Mouse (Mus musculus): ENCODE results near the gene Pitpnc1. TPM values are rescaled to one million over a fixed set of nuclear protein-coding genes. Genes with fewer than 3 reads are reported as not detected.

The Pitpnc1 gene
- polyA plus RNA-seq, 1 experiment from 2014 or later = 19.6 TPM

DNA sequence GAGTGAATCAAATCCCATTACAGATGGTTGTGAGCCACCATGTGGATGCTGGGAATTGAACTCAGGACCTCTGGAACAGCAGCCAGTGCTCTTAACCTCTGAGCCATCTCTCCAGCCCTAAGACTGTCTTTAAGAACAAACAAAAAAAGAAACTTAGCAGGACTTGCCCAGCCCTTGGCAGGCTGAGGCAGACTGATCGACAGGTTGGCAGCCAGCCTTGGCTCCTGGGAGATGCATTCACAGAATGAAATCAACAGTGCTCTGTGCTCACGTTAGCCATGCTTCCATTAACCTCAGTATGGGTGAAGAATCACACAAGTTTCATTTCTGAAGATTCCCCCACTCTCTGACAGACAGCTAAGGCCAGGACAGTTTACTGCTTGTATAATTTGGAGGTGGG lies 280.1 kb downstream of the Pitpnc1 start:
- 77% methylated on average over 2 of the region's 2 CpGs for WGBS
- H3K27ac ChIP-seq = no peak overlapping the region
- ATAC-seq (replicated peaks; ENCODE audit: low FRiP score, low read depth) = no peak
- H3K9me3 ChIP-seq (replicated peaks; ENCODE audit: low read length) = no peaks in the 10 kb centered on the region
- TF ChIP-seq CTCF (IDR thresholded peaks at IDR 0.05; ENCODE audit: low read depth) = no peak
- H3K4me1 ChIP-seq (replicated peaks; ENCODE audit: insufficient read depth, low read length) = 0 out of 2 replicates have a peak, but pooled peaks cover 2% of the 10 kb centered on the region
- H3K4me3 ChIP-seq (replicated peaks; ENCODE audit: low read depth, low read length) = no peak overlapping the region
- no peak for DNase-seq (ENCODE audit: low spot score)
- no peak overlapping the region for H3K4me2 ChIP-seq (ENCODE audit: low read length)
- no peak overlapping the region for H3K9ac ChIP-seq (ENCODE audit: low read depth, low read length)
- peaks cover 3% of the 10 kb centered on the region; the same call in 1 of the 2 replicates for H3K36me3 ChIP-seq (ENCODE audit: insufficient read depth, low read length)
- H3K27me3 ChIP-seq (ENCODE audit: insufficient read depth, low read length) = no peaks in the 10 kb centered on the region

DNA sequence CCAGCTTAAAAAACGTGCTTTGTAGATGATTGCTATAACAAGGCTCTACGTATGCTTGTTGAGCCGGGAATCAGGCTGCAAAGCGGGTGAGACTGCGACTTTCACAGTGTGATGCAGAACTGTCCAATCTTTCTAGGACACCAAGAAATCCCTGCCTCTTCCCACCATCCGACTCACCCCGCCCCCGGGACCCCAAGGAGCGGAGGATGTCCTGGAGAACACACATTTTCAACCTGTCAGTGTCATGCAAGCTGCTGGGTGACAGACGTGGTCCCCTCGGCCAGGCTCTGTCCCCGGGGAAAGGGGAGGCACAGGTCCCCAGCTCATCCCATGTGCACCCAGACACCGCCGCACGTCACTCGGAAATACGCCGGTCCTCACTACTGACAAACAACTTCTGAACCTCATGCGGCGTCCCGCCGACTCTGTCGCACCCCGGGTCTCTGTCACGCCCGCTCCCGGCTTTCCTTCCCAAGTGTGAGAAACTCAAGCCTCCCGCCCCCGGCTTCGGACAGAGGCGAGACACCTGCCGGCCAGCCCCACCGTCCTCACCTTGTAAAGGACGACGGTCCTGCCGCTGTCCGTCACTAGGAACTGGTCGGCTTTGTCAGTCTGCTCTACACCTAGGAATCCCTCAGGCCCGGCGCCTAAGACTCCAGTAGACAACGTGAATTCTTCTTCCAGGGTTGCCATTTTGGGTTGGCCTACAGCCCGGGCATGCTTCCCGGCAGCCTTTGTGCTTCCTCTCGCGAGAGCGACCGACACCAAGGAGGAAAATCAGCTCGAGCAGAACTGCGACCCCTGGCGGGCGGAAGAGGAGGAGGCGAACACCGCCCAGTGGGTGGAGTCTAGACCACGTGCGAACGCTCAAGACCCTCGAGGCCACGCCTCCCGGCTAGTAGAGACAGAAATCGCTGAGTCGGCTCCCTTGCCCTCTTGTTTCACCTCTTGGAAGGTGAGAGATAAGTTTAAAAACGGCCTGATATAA lies 281.6 kb downstream of the Pitpnc1 start, which contains the start of gene Nol11:
Gene Nol11 (minus strand): TSS at position 817 of the 988 bp plus-strand sequence.
- peak; percentile 99 for TF ChIP-seq CTCF (IDR thresholded peaks at IDR 0.05; ENCODE audit: low read depth)
- Histone ChIP-seq H3K9me3 (replicated peaks; ENCODE audit: low read length) (no peaks in the 10 kb centered on the region), H3K36me3 (ENCODE audit: insufficient read depth, low read length) (peaks cover 11% of the 10 kb centered on the region; the same call in 1 of the 2 replicates), H3K4me2 (ENCODE audit: low read length) (peak within 1 kb of the TSS; percentile 94), H3K4me1 (replicated peaks; ENCODE audit: insufficient read depth, low read length) (0 out of 2 replicates have a peak, but pooled peaks cover 2% of the 10 kb centered on the region), H3K27ac (peak within 1 kb of the TSS; percentile 81), H3K9ac (ENCODE audit: low read depth, low read length) (peak within 1 kb of the TSS; percentile 91), H3K27me3 (ENCODE audit: insufficient read depth, low read length) (no peaks in the 10 kb centered on the region), H3K4me3 (replicated peaks; ENCODE audit: low read depth, low read length) (peak within 1 kb of the TSS; percentile 94)
- ATAC-seq (replicated peaks; ENCODE audit: low FRiP score, low read depth) = peak; percentile 93
- WGBS = under 1% methylated on average over 62 of the region's 62 CpGs
- DNase-seq (ENCODE audit: low spot score) = peak; percentile 99

DNA sequence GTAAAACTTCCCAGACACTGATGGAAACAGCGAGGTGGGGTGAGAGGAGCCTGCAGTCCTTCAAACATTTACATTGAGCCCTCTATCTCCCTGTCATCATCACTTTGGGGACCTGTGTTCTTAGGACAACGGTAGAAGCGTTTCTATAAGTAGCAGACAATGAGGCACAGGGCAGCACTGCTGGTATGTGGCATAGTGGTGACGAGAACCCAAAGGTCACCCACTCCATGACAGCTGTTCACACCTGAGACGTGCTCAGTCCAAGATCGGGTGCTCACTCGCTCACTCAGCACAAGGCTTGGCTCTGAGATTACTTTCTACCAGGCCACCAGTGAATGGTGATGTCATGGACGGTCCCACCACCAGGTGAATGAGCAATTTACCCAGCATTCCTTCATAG lies 286.7 kb downstream of the Pitpnc1 start:
- H3K4me2 ChIP-seq (ENCODE audit: low read length) = no peak overlapping the region
- no peak overlapping the region for H3K4me3 ChIP-seq (replicated peaks; ENCODE audit: low read depth, low read length)
- H3K9ac ChIP-seq (ENCODE audit: low read depth, low read length) = no peak overlapping the region
- H3K4me1 ChIP-seq (replicated peaks; ENCODE audit: insufficient read depth, low read length) = 0 out of 2 replicates have a peak, but pooled peaks cover 2% of the 10 kb centered on the region
- H3K27me3 ChIP-seq (ENCODE audit: insufficient read depth, low read length) = no peaks in the 10 kb centered on the region
- TF ChIP-seq CTCF (IDR thresholded peaks at IDR 0.05; ENCODE audit: low read depth) = no peak
- 94% methylated on average over 8 of the region's 8 CpGs for WGBS
- H3K27ac ChIP-seq = no peak overlapping the region
- ATAC-seq (replicated peaks; ENCODE audit: low FRiP score, low read depth) = no peak
- peaks cover 39% of the 10 kb centered on the region; the same call in 1 of the 2 replicates for H3K36me3 ChIP-seq (ENCODE audit: insufficient read depth, low read length)
- DNase-seq (ENCODE audit: low spot score) = no peak
- no peaks in the 10 kb centered on the region for H3K9me3 ChIP-seq (replicated peaks; ENCODE audit: low read length)

DNA sequence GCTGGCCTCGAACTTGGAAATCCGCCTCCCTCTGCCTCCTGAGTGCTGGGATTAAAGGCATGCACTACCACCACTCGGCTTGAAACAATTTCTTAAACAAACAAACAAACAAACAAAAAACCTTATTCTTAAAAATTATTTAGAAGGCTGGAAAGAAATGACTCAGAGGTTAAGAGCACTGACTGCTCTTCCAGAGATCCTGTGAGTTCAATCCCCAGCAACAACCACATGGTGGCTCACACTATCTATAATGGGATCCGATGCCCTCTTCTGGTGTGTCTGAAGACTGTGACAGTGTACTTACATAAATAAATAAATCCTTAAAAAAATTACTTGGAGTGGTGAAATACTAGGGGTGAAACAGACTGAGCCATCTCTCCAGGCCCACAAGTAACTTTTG lies 309.3 kb downstream of the Pitpnc1 start:
- H3K4me2 ChIP-seq (ENCODE audit: low read length) = no peak overlapping the region
- no peak for TF ChIP-seq CTCF (IDR thresholded peaks at IDR 0.05; ENCODE audit: low read depth)
- no peaks in the 10 kb centered on the region for H3K4me1 ChIP-seq (replicated peaks; ENCODE audit: insufficient read depth, low read length)
- 0 out of 2 replicates have a peak, but pooled peaks cover 3% of the 10 kb centered on the region for H3K36me3 ChIP-seq (ENCODE audit: insufficient read depth, low read length)
- ATAC-seq (replicated peaks; ENCODE audit: low FRiP score, low read depth) (no peak), DNase-seq (ENCODE audit: low spot score) (no peak)
- no peak overlapping the region for H3K27ac ChIP-seq
- no peaks in the 10 kb centered on the region for H3K9me3 ChIP-seq (replicated peaks; ENCODE audit: low read length)
- no peaks in the 10 kb centered on the region for H3K27me3 ChIP-seq (ENCODE audit: insufficient read depth, low read length)
- H3K4me3 ChIP-seq (replicated peaks; ENCODE audit: low read depth, low read length) = no peak overlapping the region
- WGBS = 76% methylated on average over 4 of the region's 4 CpGs
- H3K9ac ChIP-seq (ENCODE audit: low read depth, low read length) = no peak overlapping the region

GRCm38 (mm10) chr11:107159034-107159433 lies 311.5 kb downstream of the Pitpnc1 start:
- DNase-seq (ENCODE audit: low spot score) (peak; percentile 22), ATAC-seq (replicated peaks; ENCODE audit: low FRiP score, low read depth) (no peak)
- WGBS = 39% methylated on average over 1 of the region's 1 CpGs
- no peaks in the 10 kb centered on the region for H3K36me3 ChIP-seq (ENCODE audit: insufficient read depth, low read length)
- peak; percentile 65 for TF ChIP-seq CTCF (IDR thresholded peaks at IDR 0.05; ENCODE audit: low read depth)
- H3K9me3 ChIP-seq (replicated peaks; ENCODE audit: low read length) = no peaks in the 10 kb centered on the region
- no peaks in the 10 kb centered on the region for H3K4me1 ChIP-seq (replicated peaks; ENCODE audit: insufficient read depth, low read length)
- no peak overlapping the region for H3K9ac ChIP-seq (ENCODE audit: low read depth, low read length)
- no peak overlapping the region for H3K27ac ChIP-seq
- H3K4me3 ChIP-seq (replicated peaks; ENCODE audit: low read depth, low read length) = no peak overlapping the region
- no peaks in the 10 kb centered on the region for H3K27me3 ChIP-seq (ENCODE audit: insufficient read depth, low read length)
- H3K4me2 ChIP-seq (ENCODE audit: low read length) = no peak overlapping the region

Other genes starting within 250 kb of the Pitpnc1 start
- gene Psmd12, start 8.8 kb upstream of the Pitpnc1 start, polyA plus RNA-seq (2015; fragmentation: Nextera tagmentation; extraction: Ambion mirVana) = 151 and 163 TPM in 2 replicates
- gene Helz, start 77.2 kb upstream of the Pitpnc1 start, polyA plus RNA-seq (2015; fragmentation: Nextera tagmentation; extraction: Ambion mirVana) = 11.7 and 12.3 TPM in 2 replicates
- gene Cacng1, start 245.8 kb upstream of the Pitpnc1 start, polyA plus RNA-seq (2015; fragmentation: Nextera tagmentation; extraction: Ambion mirVana) = 0.26 and 0.59 TPM in 2 replicates